Mouse (Mus musculus): ENCODE data around the gene Acbd5.
A peak's percentile ranks its signal among the peaks of the same experiment; 100 is the strongest.

Acbd5 gene

GRCm38 (mm10) chr2:23068894-23069744, 1.2 kb downstream of the Acbd5 start:
- peak; percentile 92 for DNase-seq (ENCODE audit: low spot score)

- no peak for DNase-seq (ENCODE audit: low spot score)
Measured at GRCm38 (mm10) chr2:23070491-23070890, 2.5 kb downstream of the Acbd5 start.

- no peak for DNase-seq (ENCODE audit: low spot score)
Measured at GRCm38 (mm10) chr2:23071406-23071805, 3.4 kb downstream of the Acbd5 start.

GRCm38 (mm10) chr2:23075846-23076245, 7.9 kb downstream of the Acbd5 start:
- no peak for DNase-seq (ENCODE audit: low spot score)

GRCm38 (mm10) chr2:23076783-23077182, 8.8 kb downstream of the Acbd5 start:
- no peak for DNase-seq (ENCODE audit: low spot score)

GRCm38 (mm10) chr2:23077693-23078092, 9.7 kb downstream of the Acbd5 start:
- DNase-seq (ENCODE audit: low spot score), result no peak

GRCm38 (mm10) chr2:23078588-23078987, 10.6 kb downstream of the Acbd5 start:
- DNase-seq (ENCODE audit: low spot score), result no peak

- no peak for DNase-seq (ENCODE audit: low spot score)
Measured at GRCm38 (mm10) chr2:23084540-23084939, 16.6 kb downstream of the Acbd5 start.

GRCm38 (mm10) chr2:23092216-23092615, 24.2 kb downstream of the Acbd5 start:
- DNase-seq (ENCODE audit: low spot score), result no peak

- no peak for DNase-seq (ENCODE audit: low spot score)
Measured at GRCm38 (mm10) chr2:23097028-23097427, 29.1 kb downstream of the Acbd5 start.

- DNase-seq (ENCODE audit: low spot score), result no peak
Measured at GRCm38 (mm10) chr2:23102266-23102665, 34.3 kb downstream of the Acbd5 start.

- DNase-seq (ENCODE audit: low spot score), result no peak
Measured at GRCm38 (mm10) chr2:23119573-23119972, 51.6 kb downstream of the Acbd5 start.

GRCm38 (mm10) chr2:23155199-23155621, 87.2 kb downstream of the Acbd5 start:
- no peak for DNase-seq (ENCODE audit: low spot score)

GRCm38 (mm10) chr2:23155777-23156607, 88.0 kb downstream of the Acbd5 start, which contains the start of the genes Mastl and Yme1l1:
Mastl (minus strand) TSS chr2:23156024.
Yme1l1 (plus strand) TSS chr2:23156369.
- peak; percentile 75 for DNase-seq (ENCODE audit: low spot score)

GRCm38 (mm10) chr2:23156608-23157081, 88.7 kb downstream of the Acbd5 start:
- no peak for DNase-seq (ENCODE audit: low spot score)
